Mouse (Mus musculus): Measurements from ENCODE around the gene F12.
"Not testable (repeated sequence)": the region's sequence is repeated elsewhere in the genome, so short reads cannot be mapped to it uniquely, and the experiment has no call there.

F12 gene

DNA sequence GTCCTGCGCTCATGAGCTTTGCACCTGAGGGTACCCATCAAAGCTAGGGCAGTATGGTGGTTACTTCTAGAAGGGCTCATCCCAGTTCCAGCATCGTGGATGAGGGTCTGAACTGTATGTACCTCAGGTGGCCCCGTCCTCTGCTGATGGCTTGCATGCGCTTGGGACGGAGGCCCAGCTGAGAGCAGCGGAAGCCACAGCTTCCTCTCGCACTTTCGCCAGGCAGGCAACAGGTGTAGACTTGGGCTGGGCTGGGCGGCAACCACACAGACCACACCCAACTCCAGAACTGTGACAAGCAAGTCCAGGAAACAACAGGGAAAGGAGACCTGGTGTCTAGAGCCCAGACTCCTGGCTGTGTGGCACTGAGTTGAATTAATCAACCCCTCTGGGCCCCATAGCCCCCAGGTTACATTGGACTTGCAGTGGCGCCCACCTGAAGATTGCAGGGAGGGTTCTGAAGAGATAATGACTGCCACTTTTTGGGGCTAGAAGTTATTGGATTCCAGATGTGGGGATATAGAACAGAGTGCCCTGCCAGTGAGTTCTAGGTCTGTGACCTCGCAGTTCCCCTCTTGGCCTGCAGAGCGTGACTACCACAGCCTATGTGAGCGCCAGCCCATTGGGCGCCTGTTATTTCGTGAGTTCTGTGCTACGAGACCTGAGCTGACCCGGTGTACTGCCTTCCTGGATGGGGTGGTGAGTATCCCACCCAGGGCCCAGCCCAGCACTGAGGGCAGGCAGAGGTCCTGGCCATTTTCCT lies 23.3 kb upstream of the F12 start:
- no peak for DNase-seq (ENCODE audit: extremely low spot score)

DNA sequence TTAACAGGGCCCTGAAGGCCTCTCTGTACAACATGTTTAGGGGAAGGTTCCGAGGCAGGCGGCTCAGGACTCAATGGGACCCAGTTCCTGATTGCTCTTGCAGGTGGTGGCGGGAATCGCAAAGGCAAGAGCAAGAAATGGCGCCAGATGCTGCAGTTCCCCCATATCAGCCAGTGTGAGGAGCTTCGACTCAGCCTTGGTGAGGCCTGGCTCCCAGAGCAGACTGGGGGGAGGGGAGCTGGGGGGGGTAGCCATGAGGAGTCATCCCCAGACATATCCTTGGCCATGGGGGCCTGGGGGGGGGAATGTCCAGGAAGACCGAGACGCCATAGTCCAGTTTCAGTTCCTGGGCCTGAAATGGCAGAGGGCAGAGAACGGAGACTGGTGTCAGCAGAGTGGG lies 22.6 kb upstream of the F12 start:
- no peak for DNase-seq (ENCODE audit: extremely low spot score)

DNA sequence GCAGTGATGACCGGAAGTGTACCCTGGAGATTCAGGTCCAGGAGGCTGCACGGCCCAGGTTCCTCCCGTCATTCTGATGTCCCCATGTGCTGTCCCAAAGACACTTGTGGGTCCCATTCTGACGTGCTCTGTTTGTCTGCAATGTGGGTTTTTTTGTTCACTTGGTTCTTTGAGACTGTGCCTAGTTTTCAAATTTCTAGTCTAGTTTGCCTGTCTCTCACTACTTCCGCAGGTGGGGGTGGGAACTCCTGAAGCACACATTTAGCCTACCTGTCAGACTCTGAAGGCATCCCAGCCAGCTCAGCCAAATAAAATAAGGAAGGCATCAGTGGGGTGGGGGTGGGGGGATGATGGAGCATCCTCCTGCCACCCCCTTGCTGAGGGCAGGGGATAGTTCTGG lies 21.5 kb upstream of the F12 start:
- no peak for DNase-seq (ENCODE audit: extremely low spot score)

DNA sequence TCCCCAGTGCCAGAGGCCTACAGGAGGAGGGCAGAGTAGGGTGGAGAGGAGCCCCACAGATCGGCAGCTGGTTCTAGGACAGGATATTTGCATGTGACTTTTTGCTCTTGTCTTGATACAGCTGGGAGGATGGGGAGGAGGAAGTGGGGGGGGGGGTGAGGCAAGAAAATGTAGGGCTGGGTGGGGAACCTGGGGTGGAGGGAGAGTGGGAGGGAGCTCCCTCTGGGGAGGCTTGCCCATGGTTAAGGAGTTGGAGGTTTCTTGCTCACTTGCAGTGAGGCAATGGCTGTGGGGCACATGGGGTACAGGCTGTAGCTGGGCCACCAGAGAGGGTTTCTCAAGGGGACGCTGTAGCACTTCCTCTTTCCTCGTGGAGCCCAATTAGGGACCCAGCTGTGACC lies 20.9 kb upstream of the F12 start:
- no peak for DNase-seq (ENCODE audit: extremely low spot score)

DNA sequence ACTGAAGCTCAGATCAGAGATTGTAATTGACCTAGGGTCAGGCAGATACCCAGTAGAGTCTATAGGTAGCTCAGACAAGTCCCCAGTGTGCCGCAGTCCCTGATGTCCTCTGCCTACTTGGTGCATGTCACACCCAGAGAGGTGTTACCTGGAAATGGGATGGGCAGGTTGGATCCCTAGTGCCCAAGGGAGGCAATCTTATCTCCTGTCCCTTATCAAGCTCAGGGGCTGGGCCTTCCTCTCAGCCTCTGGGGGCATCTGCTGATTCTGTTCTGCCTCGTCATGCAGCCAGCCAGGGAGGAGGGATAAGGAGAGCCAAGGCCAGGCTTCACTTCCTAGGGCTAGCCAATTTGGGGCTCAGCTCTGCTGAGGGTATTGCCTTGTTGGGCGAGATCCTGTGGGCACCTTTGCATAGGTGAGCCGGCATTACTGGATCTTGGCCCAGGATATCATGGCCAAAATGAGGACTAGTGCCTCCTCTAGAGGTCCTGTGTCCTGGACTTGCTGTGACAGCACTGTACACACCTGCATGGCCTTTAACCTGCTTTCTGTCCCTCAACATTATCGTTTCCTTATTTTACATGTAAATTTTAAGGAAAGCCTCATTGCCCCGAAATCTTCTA lies 20.0 kb upstream of the F12 start:
- DNase-seq (ENCODE audit: extremely low spot score) = no peak

DNA sequence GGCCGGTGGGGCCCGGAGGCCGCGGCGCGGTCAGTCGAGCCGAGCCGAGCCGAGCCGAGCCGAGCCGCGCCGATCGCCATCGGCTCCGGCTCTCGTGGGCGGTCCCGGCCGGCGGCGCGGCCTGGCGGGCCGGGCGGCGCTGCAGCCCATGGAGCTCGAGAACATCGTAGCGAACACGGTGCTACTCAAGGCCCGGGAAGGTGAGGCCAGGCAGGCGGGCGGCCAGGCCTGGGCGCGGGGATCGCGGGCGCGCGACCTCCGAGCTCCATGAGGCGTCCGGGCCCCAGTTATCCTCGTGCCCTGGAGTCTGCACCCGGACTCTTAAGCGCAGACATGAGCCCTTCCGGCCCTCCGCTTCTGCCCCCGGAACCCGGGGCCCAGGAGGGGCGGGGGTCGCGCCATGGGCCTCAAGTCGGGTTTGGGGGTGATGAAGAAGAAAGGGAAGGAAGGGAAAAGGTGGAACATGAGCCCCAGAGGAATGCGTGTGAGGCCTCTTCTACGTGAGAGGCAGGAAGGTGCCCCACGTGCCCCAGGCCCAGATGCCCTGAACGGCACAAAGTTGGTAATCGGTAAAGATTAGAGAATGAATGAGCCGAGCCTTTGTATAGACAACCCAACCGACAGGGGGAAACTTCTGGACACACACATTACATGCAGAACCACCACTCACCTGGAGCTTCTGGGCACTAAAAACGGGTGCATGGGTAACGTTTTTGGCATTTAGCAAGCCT lies 18.9 kb upstream of the F12 start:
- peak; percentile 67 for DNase-seq (ENCODE audit: extremely low spot score)

DNA sequence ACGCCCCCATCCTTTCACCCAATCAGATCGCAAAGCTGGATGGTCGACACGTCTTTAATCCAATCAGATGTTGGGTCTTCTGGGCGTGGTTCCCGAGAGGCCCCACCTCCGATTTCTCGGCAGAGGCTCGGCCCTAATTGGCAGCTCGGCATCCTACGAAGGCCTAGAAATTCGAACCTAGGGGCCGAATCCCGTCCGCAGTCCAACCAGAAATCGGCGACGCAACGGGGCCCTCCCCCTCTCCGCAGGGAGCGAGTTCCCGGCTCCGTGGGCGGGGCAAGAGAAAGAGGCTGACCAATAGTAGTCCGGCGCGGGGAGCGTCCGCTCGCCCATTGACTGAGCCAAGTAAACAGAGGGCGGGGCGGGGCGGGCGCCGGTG lies 18.3 kb upstream of the F12 start, which contains the start of gene Grk6:
Gene Grk6 (plus strand): TSS at position 136 of the 379 bp plus-strand sequence.
- DNase-seq (ENCODE audit: extremely low spot score) = peak; percentile 98

DNA sequence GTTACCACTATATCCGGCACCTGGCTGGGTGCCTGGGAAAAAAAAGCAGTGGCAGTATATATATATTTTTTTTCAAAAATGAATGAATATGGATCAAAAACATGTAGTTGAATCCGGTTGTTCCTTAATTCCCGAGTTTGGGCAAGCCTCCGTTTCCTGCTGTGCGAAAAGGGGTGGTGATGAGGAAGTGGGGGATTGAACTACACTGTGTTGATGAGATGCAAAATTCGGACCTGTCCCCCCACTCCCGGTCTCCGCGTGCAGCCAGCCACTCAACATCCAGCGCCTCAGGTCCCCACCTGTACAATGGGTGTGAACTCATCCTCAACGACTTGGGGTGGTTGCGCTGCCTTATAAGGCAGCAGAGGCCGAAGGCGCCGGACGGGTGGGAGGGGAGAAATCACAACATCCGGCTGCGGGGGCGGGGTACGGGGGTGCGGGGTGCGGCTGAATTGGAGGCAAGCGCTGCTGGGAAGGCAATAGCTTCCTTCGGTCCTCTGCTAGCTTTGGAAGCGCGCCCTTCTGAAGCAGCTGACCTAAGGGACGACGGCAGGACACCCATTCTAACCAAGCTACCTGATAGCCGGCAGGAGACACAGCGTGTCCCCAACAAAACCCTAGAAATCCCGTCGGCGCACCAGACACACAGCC lies 17.8 kb upstream of the F12 start:
- no peak for DNase-seq (ENCODE audit: extremely low spot score)

DNA sequence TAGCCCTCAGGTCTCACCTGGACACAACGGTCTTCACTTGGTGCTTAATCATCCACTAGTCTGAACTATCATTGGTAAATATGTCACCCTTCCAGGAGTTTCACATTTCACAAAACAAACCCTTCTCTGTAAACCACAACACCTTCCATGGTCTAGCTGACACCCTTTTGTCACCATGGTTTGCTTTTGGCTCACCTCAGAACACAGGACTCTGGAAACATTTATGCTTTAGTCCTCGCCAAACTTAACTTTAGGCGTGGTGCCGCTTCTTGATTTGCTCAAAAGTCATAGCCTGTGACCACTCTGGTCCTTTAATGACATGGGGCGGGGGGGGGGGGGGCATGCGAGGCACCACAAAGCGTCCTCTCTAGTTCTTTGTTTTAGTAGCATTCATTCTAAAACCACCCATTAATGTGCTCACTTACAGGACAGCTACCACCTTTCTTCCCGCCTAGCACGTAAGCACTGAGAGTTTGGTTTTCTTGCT lies 17.2 kb upstream of the F12 start:
- DNase-seq (ENCODE audit: extremely low spot score) = no peak

DNA sequence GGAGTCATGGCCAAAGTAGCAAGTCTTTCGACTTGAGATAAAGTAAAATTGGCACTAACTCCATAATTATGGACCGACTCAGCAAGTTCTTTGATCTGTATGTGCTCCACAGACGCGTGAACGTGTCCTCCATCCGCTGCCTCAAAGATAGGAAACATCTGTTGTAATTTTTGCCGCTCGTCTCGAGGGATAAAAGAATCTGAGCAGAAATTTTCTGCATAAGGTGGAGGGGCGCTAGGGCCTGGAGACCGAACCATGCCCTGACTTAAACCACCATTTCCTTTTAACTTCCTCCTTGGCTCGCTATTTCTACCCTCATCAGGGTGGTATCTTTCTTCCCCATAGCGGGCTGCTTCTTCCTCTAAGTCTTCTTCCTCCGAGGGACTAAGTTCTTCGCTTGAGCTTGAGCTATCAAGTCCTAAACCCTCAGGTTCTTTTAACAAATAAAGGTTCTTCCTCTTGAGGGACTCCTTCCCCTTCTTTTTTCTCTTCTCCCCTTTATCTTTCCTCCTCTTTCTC lies 10.6 kb upstream of the F12 start:
- not testable (repeated sequence) for DNase-seq (ENCODE audit: extremely low spot score)

DNA sequence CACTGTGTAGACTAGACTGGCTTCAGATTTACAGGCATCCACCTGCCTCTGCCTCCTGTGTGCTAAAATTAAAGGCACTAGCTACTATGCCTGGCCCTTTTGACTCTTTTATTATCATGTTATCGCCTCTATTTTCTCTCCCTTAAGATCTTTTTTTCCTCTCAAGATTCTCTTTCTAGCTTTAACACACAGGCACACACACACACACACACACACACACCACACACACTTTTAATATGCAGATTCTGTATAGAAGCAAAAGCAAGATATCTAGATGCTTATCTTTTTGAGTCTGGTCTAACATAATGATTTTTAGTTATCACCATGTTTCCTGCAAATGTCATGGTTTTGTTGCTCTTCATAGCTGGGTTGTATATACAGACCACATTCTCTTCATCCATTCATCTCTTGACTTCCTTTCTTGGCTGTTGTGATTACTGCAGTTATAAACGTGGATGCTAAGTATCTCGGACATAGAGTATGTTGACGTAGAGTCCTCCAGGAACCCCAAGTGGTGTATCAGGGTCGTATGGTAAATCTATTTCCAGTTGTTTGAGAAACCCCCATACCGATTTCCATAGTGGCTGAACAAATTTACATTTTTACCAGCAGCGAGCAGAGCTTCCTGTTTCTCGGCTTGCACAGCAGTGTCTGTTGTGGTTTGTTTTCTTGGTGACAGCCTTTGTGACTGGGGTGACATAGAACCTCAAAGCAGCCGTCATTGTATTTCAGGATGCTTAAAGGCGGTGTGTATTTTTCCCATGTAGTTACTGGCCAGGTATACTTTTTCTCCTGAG lies 5.5 kb upstream of the F12 start:
- DNase-seq (ENCODE audit: extremely low spot score) = no peak

DNA sequence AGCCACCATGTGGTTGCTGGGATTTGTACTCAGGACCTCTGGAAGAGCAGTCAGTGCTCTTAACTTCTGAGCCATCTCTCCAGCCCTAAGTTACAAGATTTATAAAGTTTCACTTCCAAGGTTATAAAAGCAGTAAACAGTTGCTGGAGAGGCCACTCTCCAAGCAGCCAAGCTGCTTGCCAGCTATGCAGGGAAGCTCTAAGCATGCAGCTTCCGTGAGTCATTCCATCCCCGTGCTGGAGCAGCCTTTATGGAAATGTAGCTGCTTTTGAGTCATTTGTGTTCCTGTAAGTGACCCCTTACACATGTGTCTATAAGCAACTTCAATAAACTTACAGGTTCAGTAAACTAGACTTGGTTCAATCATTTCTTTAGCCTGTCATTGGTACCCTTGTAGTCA lies 4.0 kb upstream of the F12 start:
- no peak for DNase-seq (ENCODE audit: extremely low spot score)

DNA sequence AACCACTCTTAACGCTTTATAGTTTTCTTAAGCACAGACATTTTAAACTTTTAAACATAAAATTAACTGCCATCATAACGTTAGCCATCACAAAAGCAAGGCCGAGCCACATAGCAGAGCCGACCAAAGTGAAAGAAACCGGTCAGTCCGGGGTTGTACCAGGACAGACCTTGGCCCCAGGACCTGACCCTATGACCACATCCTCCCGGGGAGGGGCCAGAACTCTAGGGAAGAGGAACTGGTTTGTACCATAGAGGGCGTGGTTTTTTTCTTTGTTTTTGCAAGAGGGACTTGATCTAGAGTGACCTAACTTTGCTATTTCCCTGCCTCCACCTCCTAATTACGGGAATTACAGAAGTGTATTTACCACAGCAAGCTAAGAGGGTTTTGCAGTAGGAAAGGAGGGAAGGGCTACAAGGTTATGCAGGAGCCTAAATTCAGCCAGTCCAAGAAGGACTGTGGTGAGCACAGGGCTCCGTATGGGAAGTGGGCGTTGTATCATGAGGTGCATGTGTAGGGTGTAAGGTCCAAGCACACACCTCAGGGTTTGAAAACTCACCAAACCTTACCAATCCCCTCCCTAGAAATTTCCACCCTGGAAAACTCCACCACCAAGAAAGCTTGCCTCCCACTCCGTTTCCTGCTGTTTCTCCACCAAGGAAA lies 2.8 kb upstream of the F12 start:
- DNase-seq (ENCODE audit: extremely low spot score) = no peak

DNA sequence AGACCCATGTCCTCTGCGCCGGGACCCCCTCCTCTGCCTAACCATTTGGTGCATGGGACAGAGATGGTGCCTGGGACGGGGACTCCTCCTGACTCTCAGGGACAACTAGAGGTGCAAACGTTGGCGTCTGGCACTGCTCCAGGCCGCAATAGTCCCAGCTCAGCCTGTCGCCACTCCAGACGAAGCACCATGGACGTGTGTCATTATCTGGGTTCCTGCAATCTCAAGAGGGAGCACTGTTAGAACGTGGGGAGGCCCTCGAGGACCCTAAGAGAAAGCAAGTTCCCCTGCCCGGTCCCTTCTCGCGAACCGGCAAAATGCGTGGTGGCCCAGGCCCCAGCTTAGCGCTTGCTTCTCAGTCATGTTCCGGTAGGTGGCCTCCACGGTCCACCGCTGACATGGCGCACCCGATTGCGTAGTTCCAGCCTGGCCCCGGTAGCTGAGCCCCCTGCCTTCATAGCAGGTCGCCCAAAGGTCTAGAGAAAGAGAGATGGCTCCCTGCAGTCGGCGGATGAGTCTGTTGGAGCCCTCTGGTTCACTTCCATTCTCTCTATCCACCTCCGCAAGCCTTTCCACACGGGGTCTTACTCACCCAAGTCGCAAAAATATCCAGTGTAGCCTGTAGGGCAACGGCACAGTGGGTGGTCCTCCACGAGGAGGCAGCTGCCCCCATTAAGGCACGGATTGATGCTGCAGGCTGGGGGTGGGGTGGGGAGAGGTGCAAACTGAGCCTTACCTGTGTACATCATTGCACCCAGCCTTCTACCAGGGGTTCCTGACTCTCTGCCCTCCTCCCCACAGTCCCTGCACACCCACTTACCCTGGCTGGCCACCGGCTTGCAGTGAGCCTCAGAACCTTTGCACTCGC lies 5.4 kb downstream of the F12 start:
- peak; percentile 64 for DNase-seq (ENCODE audit: extremely low spot score)

DNA sequence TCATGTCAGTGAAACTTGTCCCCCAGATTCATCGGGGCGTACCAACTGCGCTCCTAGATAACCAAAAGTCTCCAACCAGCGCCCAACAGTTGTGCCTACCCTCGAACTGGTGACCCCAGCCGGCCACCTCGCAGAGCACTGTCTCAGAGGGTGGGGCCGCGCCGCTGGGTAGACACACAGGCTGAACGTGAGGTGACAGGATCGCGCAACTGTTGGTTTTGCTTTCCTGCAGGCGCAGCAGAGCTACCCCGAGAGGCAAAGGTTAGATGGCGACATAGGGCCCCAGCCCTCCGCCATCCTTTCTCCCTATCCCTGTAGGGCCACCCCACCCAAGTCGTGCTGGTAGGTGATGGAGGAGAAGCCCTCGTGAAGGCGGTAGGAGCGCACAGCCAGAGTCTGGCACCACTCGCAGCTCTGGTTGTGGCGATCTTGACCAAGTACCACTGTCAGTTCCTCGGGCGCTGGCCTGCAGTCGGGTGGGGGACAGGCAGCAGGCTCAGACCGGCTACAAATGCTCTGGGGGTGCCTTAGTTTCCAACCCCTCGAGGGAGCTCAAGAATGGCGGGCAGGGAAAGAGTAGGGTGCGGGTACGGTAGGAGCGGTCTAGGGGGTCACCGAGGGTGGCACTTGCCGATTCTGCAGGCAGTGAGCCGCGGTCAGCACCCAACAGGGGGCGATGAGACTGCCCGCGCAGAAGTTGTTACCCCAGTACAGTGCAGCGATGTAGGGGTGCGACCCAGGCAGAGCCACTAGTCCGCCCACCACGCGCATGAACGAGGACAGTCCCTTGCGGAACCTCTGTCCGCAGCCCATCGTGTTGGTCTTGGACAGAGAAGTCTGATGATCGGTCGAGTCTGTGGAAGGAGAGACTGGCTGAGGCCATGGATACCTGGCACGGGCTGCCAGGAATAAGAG lies 6.3 kb downstream of the F12 start:
- DNase-seq (ENCODE audit: extremely low spot score) = no peak

DNA sequence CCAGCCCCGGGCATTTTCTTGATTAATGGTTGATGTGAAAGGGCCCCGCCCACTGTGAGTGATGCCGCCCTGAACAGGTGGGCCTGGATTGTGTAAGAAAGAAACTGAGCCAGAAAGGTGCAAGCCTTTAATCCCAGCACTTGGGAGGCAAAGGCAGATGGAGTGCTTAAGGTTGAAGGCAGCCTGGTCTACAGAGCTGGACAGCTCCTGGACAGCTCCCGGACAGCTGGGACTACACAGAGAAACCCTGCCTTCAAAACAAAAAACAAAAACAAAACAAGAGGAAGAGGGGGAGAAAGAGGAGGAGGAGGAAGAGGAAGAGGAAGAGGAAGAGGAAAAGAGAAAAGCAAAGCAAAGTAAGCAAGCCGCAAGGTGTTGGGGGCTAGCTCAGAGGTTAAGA lies 7.5 kb downstream of the F12 start:
- no peak for DNase-seq (ENCODE audit: extremely low spot score)

DNA sequence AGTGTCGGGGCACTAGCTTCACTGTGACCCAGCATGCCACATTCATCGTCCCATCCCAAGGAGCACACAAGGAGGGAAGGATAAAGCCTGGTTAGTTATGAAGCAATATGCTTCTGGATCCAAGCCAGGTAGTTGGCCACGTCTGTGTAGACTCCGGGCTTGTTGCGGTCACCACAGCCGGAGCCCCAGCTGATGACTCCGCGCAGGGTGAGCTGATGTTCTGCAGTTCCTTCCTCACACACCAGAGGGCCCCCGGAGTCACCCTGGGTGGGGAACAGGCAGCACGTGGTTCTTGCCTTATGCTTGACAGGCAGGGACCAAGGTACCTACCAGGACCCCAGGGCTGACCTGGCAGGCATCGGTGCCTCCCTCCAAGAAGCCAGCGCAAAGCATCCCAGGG lies 8.6 kb downstream of the F12 start:
- DNase-seq (ENCODE audit: extremely low spot score) = peak; percentile 83

DNA sequence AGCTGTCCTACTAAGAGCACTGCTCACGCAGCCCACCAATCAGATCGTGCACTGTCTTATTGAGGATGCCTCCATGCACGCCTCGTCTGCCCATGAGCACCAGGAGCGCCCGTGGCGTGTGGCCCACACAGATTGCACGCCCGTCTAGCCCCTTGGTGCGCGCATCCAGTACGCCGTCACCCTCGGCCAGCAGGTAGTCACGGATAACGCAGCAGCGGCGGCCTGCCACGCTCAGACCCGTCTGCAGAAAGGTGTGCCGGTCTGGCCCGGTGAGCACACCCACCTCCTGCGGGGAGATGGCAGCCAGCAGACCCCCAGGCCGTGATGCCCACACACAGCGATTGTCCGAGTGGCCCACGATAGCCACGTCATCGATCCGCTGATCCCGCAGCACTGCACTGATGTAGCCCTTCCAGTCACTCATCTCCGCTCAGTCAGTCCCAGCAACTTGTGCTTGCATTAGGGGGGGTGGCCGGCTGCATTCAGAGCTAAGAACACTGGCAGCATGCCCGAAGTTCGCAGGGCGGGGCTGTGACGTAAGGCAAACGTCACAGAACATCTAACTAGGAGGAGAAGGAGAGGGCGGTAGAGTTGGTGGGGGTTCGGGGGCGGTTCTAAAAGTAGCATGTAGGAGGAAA lies 11.7 kb downstream of the F12 start, which contains the start of gene Pfn3:
Gene Pfn3 (minus strand): TSS at position 490 of the 638 bp plus-strand sequence.
- DNase-seq (ENCODE audit: extremely low spot score) = peak; percentile 53
